Mouse (Mus musculus): Measurements from ENCODE around the gene Stk4. TPM values are rescaled to one million over a fixed set of nuclear protein-coding genes. Genes with fewer than 3 reads are reported as not detected.

Gene Stk4
- total RNA-seq, 2 experiments from 2014 or later = 46.9 to 50.4 TPM

DNA sequence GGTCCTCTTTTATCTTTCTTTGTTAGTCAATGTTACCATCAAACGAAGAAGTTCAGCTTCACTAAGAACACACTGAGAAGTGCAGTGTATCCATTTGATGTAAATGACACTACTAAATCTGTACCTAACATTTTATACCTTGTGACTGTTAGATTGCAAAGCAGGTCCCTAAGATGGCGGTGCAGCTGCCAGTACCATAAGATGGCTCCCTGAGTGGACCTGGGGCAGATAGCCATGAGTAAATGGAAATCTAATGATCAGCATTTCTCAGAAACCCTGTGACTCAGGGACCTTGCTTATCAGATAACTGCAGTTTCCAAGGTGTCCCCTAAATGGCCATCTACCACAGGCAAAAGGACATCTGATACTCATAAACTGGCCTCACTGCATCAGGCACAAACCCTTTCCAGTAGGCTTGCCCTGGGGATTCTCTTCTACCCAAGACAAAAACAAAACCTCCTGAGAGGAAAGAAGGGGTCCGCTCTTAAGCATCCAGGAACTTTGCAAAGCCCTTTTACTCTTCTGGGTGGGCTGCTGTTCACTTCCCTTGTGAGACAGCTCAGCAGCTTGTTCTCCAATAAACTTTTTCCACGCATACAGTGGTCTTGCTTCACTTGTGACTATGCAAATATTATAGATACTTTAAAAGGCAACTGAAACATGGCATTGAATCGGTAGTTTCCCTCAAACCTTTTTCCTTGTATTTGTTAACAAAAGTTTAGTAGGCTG lies 126.0 kb downstream of the Stk4 start:
- H3K4me3 ChIP-seq = no peak overlapping the region
- no peak for TF ChIP-seq CTCF (conservative IDR thresholded peaks at IDR 0.05)
- H3K27ac ChIP-seq = no peak overlapping the region
- no peak for DNase-seq (ENCODE audit: low spot score in 2 of 2)

DNA sequence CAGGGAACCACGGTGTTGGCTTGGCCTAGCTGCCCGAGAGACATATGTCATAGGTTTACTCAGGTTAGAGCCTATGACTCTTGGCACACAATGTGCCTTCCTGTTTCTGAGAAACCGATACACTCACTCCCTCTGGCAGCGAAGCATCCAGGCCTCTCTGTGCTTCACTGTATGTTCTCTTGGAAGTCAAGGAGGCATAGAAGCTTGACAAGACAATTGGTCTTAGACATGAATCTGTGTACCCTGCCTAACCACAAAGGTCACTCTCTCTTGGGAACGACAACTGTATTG lies 126.5 kb downstream of the Stk4 start:
- H3K27ac ChIP-seq = no peak overlapping the region
- H3K4me3 ChIP-seq = no peak overlapping the region
- no peak for TF ChIP-seq CTCF (conservative IDR thresholded peaks at IDR 0.05)
- DNase-seq (ENCODE audit: low spot score in 2 of 2) = no peak

- no peak for DNase-seq (ENCODE audit: low spot score in 2 of 2)
- TF ChIP-seq CTCF (conservative IDR thresholded peaks at IDR 0.05) = no peak
- Histone ChIP-seq H3K4me3 (no peak within 1 kb of the TSS), H3K27ac (no peak within 1 kb of the TSS)
These were observed 129.7 kb downstream of the Stk4 start, which contains the start of gene Wfdc15a for GRCm38 (mm10) chr2:164199626-164200327. Gene Wfdc15a, minus strand, starts transcription at chr2:164200130.

Other genes starting within 250 kb of the Stk4 start
- not detected for gene Ccn5, start 249.5 kb upstream of the Stk4 start, total RNA-seq (2021)
- not detected for gene Kcnk15, start 216.7 kb upstream of the Stk4 start, total RNA-seq (2021)
- gene Rims4, start 151.6 kb upstream of the Stk4 start, total RNA-seq (2021) = 10 to 100 TPM; 37.0 to 39.9 TPM
- 100 to 1,000 TPM; 520 to 529 TPM for gene Ywhab, start 75.4 kb upstream of the Stk4 start, total RNA-seq (2021)
- gene Pabpc1l, start 44.9 kb upstream of the Stk4 start, total RNA-seq (2021) = 1 to 10 TPM; 1.1 to 1.2 TPM
- gene Tomm34, start 847 bp downstream of the Stk4 start, total RNA-seq (2021) = 100 to 1,000 TPM; 107 to 108 TPM
- 1 to 10 TPM; 4.4 to 5.7 TPM for gene Kcns1, start 100.8 kb downstream of the Stk4 start, total RNA-seq (2021)
- not detected for gene Wfdc5, start 112.4 kb downstream of the Stk4 start, total RNA-seq (2021)
- not detected for gene Wfdc12, start 120.3 kb downstream of the Stk4 start, total RNA-seq (2021)
- not detected for gene Wfdc15a, start 129.8 kb downstream of the Stk4 start, total RNA-seq (2021)
- gene Wfdc15b, start 151.3 kb downstream of the Stk4 start, total RNA-seq (2021) = not detected
- gene Svs2, start 168.1 kb downstream of the Stk4 start, total RNA-seq (2021) = not detected
- not detected for gene Svs3b, start 186.3 kb downstream of the Stk4 start, total RNA-seq (2021)
- not detected for gene Svs4, start 208.1 kb downstream of the Stk4 start, total RNA-seq (2021)
- gene Svs3a, start 218.9 kb downstream of the Stk4 start, total RNA-seq (2021) = not detected
- gene Svs6, start 246.4 kb downstream of the Stk4 start, total RNA-seq (2021) = not detected